Mouse (Mus musculus) olfactory bulb, adult 2 months (tissue): ENCODE results near the gene Nr3c2. TPM values are rescaled to one million over a fixed set of nuclear protein-coding genes. Genes with fewer than 3 reads are reported as not detected.
A peak's percentile ranks its signal among the peaks of the same experiment; 100 is the strongest.

ENCODE experiments used
- H3K27ac ChIP-seq: fragments of 200-500 bp; 2 replicates; pipeline ENCODE4 v1.5.1; 2012; ENCODE audit warnings: low read depth, low read length; ENCODE audit not compliant: insufficient read depth
- H3K4me1 ChIP-seq: fragments of 200-500 bp; 2 replicates; pipeline ENCODE4 v1.6.1; 2012; ENCODE audit warnings: low read length; ENCODE audit not compliant: control insufficient read depth, insufficient read depth
- H3K4me3 ChIP-seq: fragments of 200-500 bp; 2 replicates; pipeline ENCODE4 v1.5.1; 2012; ENCODE audit warnings: mild to moderate bottlenecking, low read depth, low read length, moderate library complexity; ENCODE audit not compliant: insufficient read depth
- CTCF ChIP-seq: fragments of 200-500 bp; IDR thresholded peaks from 2 replicates; pipeline ENCODE4 v1.5.1; 2012; ENCODE audit warnings: low read depth, mild to moderate bottlenecking, low read length, moderate library complexity; ENCODE audit not compliant: insufficient read depth
- POLR2A ChIP-seq: fragments of 200-500 bp; IDR thresholded peaks from 2 replicates; pipeline ENCODE4 v1.6.1; 2012; ENCODE audit warnings: mild to moderate bottlenecking, low read depth, low read length, moderate library complexity; ENCODE audit not compliant: insufficient read depth
- WGBS: fragments of 180-500 bp; shearing (Covaris S2); methylation state at CpG from one replicate; pipeline ENCODE4 v1.1.7; 2018; 5-methylcytosine and 5-hydroxymethylcytosine counted together
- polyA plus RNA-seq: library from polyadenylated mRNA; stranded (reverse); fragments of >200 nt; gene quantifications from 2 replicates; pipeline ENCODE4 v1.2.4, GENCODE M21; 2012; ENCODE audit warnings: low replicate concordance; ENCODE audit not compliant: missing spikeins, insufficient read depth, insufficient read length

The Nr3c2 gene
- polyA plus RNA-seq, 1 experiment, result not detected

DNA sequence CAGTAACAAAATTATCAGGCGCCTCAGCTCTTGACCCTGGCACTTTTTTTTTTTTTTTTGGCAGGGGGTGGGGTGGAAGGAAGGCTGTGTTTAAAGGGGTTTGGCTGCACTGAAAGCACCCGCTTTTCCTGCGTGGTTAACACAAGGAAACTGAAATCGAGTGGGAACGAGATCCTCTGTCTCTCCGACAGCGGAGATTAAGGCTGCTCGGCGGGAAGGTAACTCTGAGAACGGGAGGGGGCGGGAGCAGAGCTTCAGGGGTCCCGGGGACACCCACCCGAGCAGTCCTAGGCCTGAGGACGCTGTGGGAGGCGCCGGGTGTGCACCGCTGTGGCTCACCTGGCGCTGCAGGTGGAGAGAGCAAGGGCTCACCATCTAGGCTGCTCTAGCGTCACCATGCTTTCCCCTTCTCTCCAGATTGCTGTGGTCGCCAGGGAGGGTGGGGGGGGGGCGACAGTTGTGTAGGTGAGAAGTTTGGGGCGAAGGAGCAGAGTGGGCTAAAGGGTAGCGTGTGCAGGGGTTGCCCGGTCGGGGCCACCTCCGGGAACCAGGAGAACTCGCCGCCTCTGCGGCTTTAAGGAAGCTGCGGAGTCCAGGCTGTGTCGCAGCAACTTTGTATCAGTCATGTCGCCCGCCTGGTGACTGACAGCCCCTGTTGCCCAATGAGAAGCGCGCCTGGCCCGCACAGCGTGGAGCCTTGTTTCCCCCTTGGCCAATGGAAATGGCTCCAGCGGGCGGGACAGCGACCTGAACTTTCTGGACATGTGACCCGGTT lies 2.4 kb downstream of the Nr3c2 start:
- Histone ChIP-seq H3K4me1 (no peaks in the 10 kb centered on the region), H3K4me3 (peak overlapping the region; percentile 77), H3K27ac (no peak overlapping the region; the same call in 1 of the 2 replicates)
- 1% methylated on average over 41 of the region's 41 CpGs for WGBS
- TF ChIP-seq POLR2A (peak; percentile 86), CTCF (no peak)

DNA sequence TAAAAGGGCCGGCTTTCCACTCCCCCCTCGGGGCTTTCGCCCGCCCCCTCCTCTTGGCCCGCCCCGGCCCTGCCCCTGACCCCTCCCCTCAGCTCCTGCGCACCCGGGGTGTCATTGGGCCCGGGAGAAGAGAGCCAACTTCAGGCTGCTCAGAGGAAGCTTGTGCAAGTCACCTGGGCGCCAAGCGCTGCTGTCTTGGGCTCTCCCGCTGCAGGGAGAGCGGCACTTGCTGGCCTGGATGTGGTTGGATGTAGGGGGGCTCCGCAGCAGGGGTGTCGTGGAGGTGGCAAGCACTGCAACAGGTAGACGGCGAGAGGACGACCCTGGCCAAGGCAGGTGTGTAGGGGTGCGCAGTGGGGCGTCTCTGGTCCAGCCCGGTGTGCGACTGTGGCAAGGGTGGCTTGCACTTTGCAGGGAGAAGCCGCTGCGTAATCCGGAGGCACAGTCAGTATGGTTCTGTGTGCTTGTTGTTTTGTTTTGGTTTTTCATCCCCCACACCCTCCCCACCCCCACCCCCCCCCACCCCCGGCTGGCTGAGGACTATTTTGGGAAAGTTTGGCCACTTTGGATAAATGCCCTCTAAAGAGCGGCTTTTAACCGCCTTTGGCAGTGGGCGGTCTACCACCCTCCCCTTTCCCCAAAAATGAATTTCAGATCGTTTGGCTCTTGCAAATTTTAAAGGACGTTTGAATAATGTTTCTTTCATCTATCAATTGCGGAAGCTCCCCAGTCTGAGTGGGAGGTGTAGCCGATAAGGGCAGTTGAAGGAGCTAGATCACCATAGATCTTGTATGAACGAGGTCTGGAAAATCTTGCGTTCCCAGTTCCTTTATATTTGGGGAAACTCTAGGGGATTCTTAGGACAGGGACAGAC lies 3.2 kb downstream of the Nr3c2 start:
- no peak; the same call in 1 of the 2 replicates for TF ChIP-seq POLR2A
- TF ChIP-seq CTCF, result no peak
- no peaks in the 10 kb centered on the region for H3K4me1 ChIP-seq
- peak overlapping the region; percentile 77 for H3K4me3 ChIP-seq
- 0 out of 2 replicates have a peak overlapping the region, but pooled peaks have one; percentile 19 for H3K27ac ChIP-seq
- 1% methylated on average over 33 of the region's 35 CpGs for WGBS

- Histone ChIP-seq H3K4me1 (no peaks in the 10 kb centered on the region; the same call in 1 of the 2 replicates), H3K4me3 (no peak overlapping the region), H3K27ac (no peak overlapping the region)
- TF ChIP-seq POLR2A (no peak), CTCF (no peak)
These were observed 12.0 kb downstream of the Nr3c2 start for GRCm38 (mm10) chr8:76911206-76911605.

- Histone ChIP-seq H3K4me3 (no peak overlapping the region), H3K4me1 (peaks cover 2% of the 10 kb centered on the region; the same call in 1 of the 2 replicates), H3K27ac (no peak overlapping the region)
- WGBS, result 92% methylated on average over 3 of the region's 3 CpGs
- TF ChIP-seq CTCF (no peak), POLR2A (no peak)
These were observed 13.4 kb downstream of the Nr3c2 start for GRCm38 (mm10) chr8:76912678-76913077.

DNA sequence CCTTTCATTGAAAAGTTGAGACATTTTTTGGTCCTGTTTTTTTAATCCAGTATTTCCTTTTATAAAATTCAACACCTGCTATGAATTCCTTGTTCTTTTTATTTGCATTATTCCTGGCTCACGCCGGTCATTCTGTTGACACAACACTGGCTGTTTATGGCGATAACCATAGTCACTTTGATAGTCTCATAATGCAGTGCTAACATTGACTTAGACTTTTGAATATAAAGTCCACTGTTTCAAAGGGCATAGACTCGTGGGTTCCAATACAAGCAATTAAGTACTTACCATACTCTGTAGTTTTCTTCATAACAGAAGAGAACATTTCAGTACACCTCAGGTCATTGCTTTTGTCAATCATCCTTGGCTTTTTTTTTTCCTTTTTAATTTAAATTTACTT lies 14.0 kb downstream of the Nr3c2 start:
- no peak for TF ChIP-seq CTCF
- no peak for TF ChIP-seq POLR2A
- peaks cover 2% of the 10 kb centered on the region; the same call in 1 of the 2 replicates for H3K4me1 ChIP-seq
- no peak overlapping the region for H3K27ac ChIP-seq
- no peak overlapping the region for H3K4me3 ChIP-seq
- WGBS, result 78% methylated on average over 4 of the region's 4 CpGs

DNA sequence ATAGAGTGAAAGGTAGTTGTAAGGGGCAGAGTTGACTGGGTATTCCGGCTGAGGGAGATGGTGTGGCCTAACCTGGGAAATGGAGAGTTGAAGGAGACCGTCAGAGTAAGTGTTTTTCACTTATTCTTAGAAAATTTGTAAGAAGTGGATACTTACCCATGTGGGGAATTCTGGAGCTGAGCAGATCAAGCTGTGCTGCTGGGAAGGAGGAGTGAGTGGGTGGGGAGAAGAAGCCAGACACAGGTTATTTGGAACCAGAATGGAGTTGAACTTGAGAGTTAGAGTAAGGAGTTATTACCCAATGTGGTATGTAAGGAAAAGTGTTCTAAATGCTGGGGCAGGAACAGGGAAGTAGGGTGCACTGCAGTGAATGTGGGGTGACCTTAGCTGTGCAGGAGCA lies 16.0 kb downstream of the Nr3c2 start:
- Histone ChIP-seq H3K4me1 (peaks cover 2% of the 10 kb centered on the region; the same call in 1 of the 2 replicates), H3K27ac (no peak overlapping the region), H3K4me3 (no peak overlapping the region)
- no peak for TF ChIP-seq CTCF
- WGBS, result 88% methylated on average over 2 of the region's 2 CpGs

DNA sequence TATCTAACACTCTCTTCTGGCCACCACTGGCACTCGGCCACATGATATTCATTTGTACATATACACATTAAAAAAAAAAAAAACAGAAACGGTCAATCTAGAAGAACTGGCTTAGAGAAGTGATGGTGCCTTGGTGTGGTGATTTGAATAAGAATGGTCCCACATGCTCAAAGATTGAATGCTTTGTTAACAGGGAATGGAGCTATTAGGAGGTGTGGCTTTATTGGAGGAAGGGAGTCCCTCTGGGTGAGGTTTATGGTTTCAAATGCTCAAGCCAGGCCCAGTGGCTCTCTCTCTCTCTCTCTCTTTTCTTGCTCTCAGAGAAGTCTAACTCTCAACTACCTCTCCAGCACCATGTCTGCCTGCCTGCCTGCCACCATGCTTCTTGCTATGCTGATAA lies 20.3 kb downstream of the Nr3c2 start:
- WGBS, result 69% methylated on average over 2 of the region's 2 CpGs
- TF ChIP-seq CTCF (no peak), POLR2A (no peak)
- Histone ChIP-seq H3K4me3 (no peak overlapping the region), H3K27ac (no peak overlapping the region), H3K4me1 (peaks cover 2% of the 10 kb centered on the region; the same call in 1 of the 2 replicates)

DNA sequence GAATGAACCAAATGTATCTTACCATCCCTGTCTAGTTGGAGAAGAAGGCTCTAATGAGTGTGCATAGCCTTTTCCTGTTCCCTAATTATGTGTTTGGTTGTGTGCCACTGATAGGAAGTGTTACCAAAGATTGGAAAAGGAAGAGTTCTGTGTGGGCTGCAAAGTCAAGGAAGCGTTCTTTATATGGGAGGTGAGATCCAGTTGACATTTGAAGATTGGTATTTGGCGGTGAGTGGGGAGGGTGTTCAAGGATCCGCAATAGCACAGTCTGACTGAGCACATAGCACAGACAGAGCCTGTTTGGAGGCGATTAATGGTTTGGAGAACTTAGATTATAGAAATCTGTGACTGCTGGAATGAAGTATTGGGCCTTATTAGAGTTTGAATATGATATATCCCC lies 24.9 kb downstream of the Nr3c2 start:
- Histone ChIP-seq H3K4me1 (no peaks in the 10 kb centered on the region), H3K4me3 (no peak overlapping the region), H3K27ac (no peak overlapping the region)
- TF ChIP-seq CTCF (no peak), POLR2A (no peak)
- WGBS, result 62% methylated on average over 4 of the region's 4 CpGs

- no peaks in the 10 kb centered on the region for H3K4me1 ChIP-seq
- 100% methylated on average over 1 of the region's 1 CpGs for WGBS
These were observed 29.1 kb downstream of the Nr3c2 start for GRCm38 (mm10) chr8:76928326-76928725.

More at GRCm38 (mm10) chr8:76928326-76928725, 29.1 kb downstream of the Nr3c2 start:
- TF ChIP-seq CTCF (no peak), POLR2A (no peak)
- Histone ChIP-seq H3K27ac (no peak overlapping the region), H3K4me3 (no peak overlapping the region)
